Mouse (Mus musculus) naive thymus-derived CD4-positive, alpha-beta T cell, adult 2 months (primary cell): ENCODE measurements around the gene Dnajc5g.
A peak's percentile ranks its signal among the peaks of the same experiment; 100 is the strongest.

Source experiments
- DNase-seq: peaks from one replicate; pipeline ENCODE4 v3.0.0-alpha.2; 2011; ENCODE audit warnings: low read depth

Dnajc5g gene

DNA sequence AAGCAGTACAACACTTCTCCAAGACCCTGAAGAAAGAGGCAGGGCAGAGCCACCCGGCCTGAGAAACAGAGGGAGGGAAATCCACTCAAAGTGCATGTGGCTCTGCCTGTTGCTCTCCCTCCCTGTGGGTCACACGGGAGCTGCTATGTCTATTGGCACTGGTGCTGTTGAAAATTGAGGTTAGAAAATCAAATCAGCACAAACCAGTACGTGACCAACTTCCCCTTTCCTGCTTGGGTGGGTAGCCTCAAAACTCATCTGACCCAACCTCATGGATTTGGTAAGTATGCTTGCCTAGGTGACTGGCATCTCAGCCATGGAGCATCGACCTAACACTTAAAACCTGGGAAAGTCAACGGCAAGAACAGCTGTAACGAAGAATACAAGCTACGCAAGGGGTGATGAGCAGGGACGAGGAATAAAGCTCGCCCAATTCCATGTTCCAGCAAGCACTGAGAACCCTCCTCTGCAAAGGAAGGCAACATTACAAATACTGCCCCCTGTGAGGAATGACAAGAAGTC, at the start of gene Dnajc5g:
Dnajc5g (plus strand) TSS at position 472 of the 522 bp plus-strand sequence.
- no peak for DNase-seq

DNA sequence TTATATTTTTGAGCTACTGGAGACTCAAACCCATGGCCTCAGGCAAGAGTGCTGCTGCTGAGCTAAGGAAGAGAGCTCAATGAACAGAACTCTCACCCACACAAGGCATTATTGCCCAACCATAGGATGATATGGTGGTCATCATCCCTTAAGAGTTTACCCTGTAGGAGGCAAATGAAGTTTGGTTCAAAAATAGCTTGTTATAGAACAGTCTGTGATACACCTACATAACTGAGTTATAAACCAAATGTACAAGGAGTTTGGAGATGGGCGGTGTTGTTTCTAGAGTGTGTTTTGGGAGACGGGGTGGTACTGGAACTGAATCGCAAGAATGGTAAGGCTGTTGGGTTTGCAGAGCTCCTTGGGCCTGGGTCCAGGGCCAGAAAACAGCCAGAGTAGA, 36.3 kb upstream of the Dnajc5g start:
- no peak for DNase-seq

DNA sequence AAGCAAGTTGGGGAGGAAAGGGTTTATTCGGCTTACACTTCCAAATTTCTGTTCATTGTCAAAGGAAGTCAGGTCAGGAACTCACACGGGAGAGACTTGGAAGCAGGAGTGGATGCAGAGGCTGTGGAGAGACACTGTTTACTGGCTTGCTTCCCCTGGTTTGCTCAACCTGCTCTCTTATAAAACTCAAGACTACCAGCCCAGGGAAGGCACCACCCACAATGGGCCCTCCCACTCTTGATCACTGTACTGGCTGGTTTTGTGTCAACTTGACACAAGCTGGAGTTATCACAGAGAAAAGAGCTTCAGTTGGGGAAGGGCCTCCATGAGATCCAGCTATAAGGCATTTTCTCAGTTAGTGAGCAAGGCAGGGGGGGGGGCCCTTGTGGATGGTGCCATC, 35.0 kb upstream of the Dnajc5g start:
- no peak for DNase-seq

DNA sequence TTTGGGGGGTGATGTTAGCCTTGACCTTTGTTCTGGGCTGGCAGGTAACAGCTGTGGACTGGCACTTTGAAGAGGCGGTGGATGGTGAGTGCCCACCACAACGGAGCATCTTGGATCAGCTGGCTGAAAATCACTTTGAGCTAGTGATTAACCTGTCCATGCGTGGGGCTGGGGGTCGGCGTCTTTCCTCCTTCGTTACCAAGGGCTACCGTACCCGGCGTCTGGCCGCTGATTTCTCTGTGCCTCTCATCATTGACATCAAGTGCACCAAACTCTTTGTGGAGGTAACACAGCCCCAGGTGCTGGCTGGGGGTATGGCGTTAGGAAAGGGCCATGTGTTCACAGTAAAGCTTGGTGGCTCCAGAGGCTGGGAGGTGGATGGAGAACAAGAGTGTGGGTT, 34.3 kb upstream of the Dnajc5g start:
- no peak for DNase-seq

DNA sequence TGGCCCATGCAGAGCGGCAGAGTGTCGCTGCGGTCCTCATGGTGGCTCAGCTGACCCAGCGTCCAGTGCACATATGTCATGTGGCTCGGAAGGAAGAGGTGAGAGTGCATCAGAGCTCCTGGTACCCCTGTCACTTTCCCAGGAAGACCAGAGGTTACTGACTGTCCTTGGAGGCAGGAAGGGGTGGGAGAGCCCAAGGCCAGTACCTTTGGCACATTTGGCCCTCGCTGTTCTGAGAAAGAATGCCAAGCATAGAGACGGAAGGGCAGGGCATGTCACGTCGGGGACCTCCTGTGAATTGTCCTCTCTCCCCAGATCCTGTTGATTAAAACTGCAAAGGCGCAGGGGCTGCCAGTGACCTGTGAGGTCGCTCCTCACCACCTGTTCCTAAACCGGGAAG, 32.9 kb upstream of the Dnajc5g start:
- DNase-seq, result no peak

DNA sequence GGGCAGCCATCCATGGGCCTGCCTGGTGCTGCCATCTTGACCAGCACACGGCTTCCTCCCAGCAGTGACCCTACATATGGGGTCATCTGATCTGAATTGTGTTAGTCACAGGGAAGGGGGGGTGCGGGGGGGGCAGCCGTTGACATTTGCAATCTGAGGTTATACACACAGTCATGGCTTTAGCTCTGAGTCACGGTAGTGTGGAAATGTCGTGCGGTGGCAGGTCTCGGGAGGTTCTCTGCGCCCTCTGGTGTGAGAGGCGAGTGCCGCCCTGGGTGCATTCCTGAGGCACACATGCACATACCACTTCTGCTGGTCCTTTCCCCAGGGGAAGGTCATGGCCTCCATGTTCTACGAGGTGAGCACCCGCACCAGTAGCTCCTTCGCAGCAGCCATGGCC, 29.7 kb upstream of the Dnajc5g start:
- DNase-seq, result no peak

DNA sequence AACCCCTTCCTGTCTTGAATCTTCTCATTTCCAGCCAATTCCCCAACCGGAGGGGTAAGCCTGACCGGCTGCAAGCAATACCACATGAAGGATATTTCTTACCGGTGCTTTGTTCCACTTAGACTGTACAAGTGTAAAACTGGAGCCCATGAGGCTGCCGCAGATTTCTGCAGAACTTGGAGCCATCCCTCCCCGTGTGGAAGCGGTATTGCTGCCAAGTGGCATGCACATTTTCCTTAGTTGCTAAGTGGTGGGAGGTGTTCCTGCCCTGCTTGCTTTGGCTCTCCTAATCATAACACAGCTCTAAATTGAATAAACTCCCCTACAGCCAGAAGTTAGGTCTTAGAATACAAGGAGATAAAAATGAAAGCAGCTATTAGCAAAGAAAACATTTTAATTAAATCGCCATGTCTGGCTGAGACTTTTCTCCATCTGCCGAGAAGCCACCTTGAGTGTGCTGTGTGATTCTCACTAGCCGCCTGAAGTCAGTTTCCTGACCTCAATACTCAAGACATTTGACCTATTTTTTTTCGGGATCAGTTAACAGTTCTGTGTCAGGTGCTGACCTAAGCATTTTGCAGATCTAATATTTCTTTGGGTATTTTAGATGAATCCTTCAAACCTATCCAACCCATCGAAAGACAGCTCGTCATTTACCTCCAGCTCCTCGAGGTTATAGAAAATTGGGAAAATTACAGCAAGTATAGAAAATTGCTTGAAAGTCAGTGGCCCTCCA, 25.9 kb upstream of the Dnajc5g start:
- no peak for DNase-seq

DNA sequence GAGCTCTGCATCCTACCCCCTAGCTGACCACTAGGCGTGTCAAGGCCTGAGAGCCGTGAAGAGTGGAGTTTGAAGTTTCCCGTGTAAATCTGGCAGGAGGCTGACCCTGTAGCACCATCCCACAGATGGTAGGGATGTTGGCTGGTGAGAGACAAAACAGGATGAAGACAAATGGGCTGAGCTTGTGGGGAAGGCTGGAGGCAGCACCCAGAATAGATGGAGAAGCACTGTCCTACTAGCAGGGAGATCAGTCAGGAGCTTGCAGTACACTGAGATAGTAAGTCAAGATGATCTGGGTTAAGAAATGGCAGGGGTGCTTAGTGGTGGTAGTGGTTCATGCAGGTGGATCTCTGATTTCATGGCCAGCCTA, 25.3 kb upstream of the Dnajc5g start:
- DNase-seq, result no peak

DNA sequence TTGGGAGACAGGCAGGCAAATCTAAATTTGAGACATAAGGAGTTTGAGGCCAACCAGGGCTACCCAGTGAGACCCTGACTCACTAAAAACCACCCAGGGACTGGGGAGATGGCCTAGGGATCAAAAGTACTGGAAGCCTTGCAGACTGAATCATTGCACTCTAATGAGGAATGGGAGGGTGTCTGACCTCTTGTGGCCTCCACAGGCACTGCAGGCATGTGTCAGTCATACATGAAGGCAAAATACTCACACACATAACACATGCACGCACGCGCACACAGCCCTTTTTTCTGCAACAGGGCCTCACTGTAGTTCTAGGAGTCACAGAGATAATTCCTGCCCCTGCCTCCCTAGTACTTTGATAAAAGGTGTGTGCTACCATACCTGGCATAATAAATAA, 24.7 kb upstream of the Dnajc5g start:
- peak; percentile 60 for DNase-seq

DNA sequence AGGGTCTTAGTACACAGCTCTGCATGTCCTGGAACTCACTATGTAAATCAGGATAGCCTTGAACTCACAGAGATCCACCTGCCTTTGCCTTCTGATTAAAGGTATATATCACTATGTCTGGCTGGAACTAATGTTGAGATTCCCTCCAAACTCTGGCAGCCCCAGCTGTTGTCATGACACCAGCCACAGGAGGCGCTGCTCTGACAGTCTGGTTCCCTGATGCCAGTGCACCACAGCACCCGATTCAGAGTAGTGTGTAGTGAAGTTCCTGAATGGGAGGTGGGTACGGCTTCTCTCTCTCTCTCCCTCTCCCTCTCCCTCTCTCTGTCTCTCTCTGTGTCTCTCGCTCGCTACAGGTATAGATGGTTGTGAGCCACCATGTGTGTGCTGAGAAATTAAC, 23.7 kb upstream of the Dnajc5g start:
- DNase-seq, result peak; percentile 65

DNA sequence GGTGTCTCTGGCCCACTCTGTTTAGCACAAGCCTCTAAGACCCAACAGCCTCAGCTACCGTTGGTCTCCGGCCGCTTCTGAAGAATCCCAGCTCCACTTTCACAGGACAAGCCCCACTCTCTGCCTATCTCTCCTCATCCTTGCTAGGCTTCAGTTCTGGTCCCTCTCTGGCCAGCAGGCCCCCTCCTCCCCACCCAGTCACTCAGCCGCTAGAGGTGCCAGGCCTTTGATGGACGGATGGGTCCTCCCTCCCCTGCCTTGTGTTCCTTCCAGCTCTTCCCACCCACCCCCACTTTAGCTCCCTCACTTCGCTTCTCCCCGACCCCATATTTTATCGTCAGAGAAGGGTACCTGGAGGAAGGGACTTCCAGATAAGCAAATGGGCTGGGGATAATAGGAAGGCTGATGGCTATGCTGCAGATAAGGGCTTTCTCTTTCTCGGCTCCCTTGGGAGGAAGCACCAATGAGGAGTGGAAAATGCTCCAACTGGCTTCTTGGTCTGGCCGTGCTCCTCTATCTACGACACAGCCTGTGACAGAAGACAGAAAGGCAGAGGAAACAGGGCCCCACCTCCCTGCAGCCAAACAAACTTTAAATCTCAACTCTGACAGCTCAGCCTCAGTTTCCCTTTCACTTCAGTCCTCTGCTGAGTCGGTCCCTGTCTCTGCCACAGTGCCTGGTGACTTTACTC, 23.0 kb upstream of the Dnajc5g start:
- no peak for DNase-seq

DNA sequence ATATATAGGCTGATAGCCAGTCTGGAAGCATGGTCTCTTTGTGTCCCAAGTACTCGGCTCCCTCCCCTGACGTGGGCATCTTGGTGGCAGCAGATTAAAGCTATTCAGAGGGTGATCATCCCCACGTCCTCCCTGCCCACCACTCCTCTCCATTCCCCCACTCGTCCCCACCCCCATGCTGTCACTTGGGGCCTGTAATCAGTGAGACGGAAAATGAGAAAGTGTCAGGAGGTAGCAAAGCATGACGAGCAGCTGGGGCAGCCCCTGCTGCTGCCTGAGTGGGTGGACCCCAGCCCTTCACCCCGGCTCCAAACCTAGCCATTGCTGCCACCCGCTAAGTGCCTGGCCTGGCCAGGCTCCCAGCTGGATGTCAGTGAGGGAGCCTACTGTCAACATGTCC, 22.1 kb upstream of the Dnajc5g start:
- DNase-seq, result no peak

DNA sequence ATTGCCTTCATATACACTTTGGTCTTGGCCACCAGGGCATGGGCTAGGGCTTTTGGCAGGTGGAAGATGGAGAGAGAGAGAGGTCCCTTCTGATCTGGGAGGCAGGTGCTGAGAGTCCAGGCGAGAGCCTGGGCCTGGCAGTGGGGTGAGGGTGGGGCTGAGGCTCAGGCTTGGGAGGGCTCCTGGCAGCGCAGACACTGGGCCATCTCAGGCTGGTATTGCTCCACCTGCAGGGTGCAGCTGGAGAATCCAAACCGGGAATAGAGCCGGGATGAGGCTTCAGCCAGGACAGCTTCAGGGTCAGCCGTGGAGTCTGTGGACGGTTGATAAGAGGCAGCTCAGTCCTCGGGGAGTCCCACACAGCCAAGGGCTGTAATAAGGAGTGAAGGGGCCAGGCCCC, 19.5 kb upstream of the Dnajc5g start:
- no peak for DNase-seq

DNA sequence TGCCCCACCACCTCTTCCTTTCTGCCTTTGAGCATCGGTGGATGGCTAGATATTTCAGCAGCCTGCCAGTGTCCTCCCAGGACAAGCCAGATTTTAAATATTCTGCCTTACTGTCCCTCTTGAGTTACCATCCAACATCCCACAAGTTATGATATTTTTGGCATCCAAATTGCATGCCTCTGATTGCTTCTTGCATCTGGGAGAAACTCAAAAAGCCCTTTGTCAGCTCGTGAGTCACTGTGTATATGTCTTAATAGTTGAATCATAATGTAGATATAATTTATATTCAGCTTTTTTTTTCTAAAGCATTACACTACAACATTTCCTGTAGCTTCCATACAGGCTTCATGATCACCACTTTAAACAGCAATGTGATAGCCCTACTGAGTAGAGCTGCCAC, 19.0 kb upstream of the Dnajc5g start:
- DNase-seq, result no peak

DNA sequence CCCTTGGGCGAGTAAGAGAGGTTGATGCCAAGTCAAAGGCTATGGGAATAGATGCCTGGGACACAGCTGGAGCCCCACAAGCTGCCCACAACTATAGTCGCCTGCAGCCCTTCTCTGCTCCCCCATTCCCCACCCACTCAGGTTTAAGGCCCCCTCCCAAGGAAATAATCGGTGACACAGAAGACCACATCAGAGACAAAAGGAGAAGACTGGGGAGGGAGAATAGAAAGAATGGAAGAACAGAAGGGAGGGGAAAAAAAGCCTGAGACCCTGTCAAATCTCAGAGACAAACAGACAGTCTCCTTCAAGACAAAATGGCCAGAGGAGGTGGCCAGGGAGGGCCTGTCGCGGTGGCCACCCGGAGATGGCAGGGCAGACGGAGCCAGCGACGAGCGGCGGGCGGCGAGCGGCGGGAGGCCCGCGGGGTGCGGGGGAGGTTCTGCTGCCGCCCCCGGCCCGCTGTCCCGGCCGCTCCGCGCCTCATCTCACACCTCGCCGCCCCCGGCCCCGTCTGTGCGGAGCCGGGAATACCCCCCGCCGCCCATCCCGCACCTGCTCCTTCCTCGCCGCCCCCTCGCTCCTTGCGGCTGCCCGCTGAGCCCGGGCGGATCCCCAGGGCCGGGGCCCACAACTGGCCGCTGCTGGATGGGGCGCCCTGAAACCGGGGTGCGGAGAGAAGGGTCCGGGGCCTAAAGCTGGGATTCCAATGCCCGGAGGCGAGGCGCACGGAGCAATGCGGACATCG, 13.7 kb upstream of the Dnajc5g start:
- no peak for DNase-seq

DNA sequence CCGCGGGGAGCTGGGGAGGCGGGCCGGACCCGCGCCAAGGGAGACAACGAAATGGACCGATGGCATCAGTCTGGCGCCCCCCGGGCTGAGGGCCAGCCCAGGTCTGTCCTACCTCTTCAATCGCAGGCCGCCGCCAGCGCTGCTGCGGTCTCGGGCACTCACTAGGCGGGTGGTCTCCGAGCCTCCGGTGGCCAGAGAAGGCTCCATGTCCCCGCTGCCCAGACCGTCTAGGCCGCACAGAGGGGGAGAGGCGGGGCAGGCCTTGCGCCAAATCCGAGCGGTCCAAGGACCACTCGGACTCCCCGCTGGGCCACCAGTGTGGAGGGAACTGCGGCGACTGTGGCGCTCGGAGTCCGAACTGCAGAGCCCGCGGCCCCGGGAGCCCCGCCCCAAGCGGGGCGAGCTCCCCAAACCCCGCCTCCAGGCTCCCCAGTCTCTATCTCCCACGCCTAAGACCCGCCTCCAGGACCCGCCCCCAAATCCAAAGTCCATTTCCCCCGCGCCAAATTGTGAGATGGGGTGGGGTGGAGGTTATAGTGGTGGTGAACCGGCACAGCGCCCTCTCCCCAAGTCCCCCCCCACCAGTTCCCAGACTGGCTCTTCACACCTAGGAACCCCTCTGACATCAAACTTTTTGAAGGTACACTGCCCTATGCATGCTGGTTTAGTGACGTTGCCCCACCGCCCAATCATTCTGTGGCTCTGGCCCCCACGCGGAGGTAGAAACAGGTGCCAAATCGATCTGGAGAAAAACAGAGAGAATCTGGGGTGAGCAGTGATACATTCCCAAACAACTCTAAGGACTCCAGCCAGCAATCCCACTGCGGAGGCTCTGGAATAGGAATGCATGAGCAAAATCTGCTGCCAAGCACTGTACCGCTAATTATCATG, 12.7 kb upstream of the Dnajc5g start:
- DNase-seq, result peak; percentile 64

DNA sequence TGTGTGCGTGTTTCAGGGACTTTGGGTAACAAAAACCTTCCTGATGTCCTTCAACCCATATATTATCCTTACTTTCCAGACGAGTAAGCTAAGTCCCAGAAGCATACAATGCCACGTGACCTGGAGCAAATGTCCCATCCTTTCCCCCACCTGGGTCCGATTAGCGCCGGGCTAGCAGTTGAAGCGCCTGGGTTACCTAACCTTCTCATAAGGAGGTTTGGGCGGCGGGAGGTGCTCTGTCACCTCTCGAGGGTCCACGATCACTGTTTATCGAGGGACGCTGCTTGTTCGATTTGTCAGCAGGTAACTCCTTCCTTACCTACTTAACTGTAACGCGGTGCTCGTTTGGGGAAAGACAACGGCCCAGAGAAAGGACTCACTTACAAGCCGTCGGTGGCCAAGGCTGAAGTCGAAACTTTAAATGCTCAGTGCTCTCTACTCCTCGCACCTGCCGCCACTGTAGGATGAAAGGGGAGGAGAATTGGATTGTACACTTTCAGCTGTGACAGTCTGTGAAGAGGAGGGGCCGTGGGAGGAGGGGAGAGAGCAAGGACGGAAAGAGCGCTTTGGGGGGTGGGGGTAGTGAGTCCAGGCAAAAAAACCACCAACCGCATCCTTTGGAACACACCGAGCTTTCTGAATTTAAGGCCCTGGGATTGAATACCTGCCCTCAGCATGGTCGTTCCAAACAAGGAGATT, 11.8 kb upstream of the Dnajc5g start:
- DNase-seq, result peak; percentile 67

DNA sequence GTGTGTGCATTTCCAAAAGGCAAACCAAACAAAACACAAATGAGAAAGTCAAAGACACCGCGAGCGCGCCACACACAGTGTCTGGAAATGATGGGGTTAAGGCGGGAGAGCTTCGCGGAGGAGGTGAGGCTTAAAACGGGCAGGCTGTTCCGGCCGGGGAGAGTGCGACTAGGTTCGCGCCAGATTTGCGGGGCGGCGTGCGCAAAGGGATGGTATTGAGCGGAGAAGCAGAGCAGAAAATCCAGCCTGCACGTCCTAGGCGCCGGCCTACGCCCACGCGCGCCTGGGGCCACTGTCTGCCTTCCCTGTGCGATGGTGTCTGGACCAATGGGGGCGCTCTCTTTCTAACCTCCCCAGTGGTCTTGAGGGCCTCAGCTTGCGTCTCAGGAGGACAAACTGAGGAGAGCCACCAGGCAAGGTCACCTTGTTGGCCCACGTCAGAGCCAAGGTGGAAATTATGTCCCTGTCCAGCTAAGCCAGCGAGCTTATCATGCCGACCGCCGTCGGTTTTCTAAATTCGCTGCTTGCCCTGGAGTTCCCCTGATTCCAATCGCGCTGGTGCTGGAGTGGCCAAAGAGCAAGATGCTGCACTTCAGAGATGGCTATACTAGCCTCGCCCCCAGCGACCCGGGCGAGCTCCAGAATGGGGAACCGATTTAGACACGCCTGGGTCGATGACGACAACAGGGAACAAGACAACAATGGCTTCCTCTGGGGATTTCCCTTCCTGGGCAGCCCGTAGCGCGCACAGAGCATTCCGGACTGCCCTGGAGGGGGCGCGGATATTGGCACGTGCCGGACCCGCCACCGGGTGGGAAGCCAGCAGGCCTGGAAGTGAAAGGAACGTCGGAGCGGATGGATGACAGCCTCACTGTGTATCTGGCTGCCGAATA, 11.0 kb upstream of the Dnajc5g start:
- DNase-seq, result peak; percentile 76

DNA sequence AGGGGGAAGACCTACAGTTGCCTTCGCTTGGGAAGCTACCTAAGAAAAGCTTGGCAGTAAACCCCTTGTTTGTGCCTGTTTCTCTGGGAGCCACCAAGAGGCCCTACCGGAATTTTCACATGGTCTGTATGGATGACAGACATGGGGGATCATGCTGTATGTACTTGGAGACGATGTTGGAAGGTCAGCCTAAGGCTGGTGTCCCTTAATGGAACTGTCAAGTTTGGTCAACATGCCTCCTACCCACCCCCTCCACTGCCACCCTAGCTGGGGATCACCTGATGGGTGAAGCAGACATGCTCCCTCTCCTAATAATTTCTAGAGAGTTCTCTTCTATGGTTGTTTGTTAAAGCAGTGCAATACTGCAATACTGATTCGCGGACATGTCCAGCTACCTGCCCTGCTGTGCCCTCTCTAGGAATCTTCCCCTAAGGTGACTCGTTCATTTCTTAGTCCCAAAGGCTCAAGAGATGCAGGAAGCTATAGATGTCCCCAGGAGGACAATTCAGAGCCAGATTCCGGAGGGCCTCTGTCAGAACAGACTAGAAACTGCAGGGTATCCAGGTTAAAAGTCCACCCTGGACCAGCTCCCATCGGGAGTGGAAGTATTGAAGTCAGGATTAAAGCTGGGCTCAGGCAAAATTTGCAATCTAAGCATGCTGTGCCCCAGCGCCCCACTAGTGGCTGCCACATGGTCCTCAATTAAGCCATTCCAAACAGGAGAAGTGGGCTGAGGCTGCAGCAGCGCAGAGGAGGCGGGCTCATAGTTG, 10.2 kb upstream of the Dnajc5g start:
- no peak for DNase-seq
